Mouse (Mus musculus): ENCODE data around the gene Tiam2. TPM values are rescaled to one million over a fixed set of nuclear protein-coding genes. Genes with fewer than 3 reads are reported as not detected.

Gene Tiam2
- total and polyA plus RNA-seq, 3 experiments: 0.42 to 1.9 TPM; not detected in 1

GRCm38 (mm10) chr17:3499468-3499867 is 173.1 kb downstream of the Tiam2 start:
- Histone ChIP-seq H3K9me3 (replicated peaks; ENCODE audit: insufficient read depth, low read length) (no peaks in the 10 kb centered on the region), H3K9ac (ENCODE audit: control insufficient read depth, low read depth, low read length, poor library complexity, severe bottlenecking) (no peak overlapping the region), H3K27me3 (ENCODE audit: control insufficient read depth in 1 of 2, insufficient read depth in 2 of 2, low read length in 2 of 2) (no peaks in the 10 kb centered on the region), H3K4me1 (ENCODE audit: control insufficient read depth in 1 of 2, insufficient read depth in 2 of 2, low read length in 2 of 2) (0 out of 4 replicates have a peak, but pooled peaks cover 0 to 2% of the 10 kb centered on the region in 2 experiments), H3K36me3 (ENCODE audit: control insufficient read depth in 1 of 2, insufficient read depth in 2 of 2, low read length in 2 of 2) (no peaks in the 10 kb centered on the region), H3K79me2 (ENCODE audit: control insufficient read depth, insufficient read depth, low read length, poor library complexity) (no peaks in the 10 kb centered on the region), H3K4me3 (ENCODE audit: control insufficient read depth in 1 of 2, insufficient read depth in 1 of 2, low read depth in 2 of 2, low read length in 2 of 2) (no peak overlapping the region), H3K27ac (ENCODE audit: control insufficient read depth, low read depth, low read length) (no peak overlapping the region)
- TF ChIP-seq USF2 (IDR thresholded peaks at IDR 0.05; ENCODE audit: borderline replicate concordance in 1 of 2, insufficient read depth in 1 of 2, low read depth in 1 of 2, low read length in 2 of 2) (no peak), NELFE (IDR thresholded peaks at IDR 0.05; ENCODE audit: low read depth, low read length) (no peak), ZMIZ1 (IDR thresholded peaks at IDR 0.05; ENCODE audit: low read depth, low read length) (no peak), UBTF (IDR thresholded peaks at IDR 0.05; ENCODE audit: borderline replicate concordance, insufficient read depth, low read depth, low read length) (no peak), TCF12 (IDR thresholded peaks at IDR 0.05; ENCODE audit: low read depth, low read length) (no peak), HCFC1 (IDR thresholded peaks at IDR 0.05; ENCODE audit: low read depth, low read length) (no peak), ZKSCAN1 (IDR thresholded peaks at IDR 0.05; ENCODE audit: low read depth, low read length) (no peak), ZC3H11A (IDR thresholded peaks at IDR 0.05; ENCODE audit: low read depth, low read length) (no peak), POLR2AphosphoS5 (IDR thresholded peaks at IDR 0.05; ENCODE audit: borderline replicate concordance, low read depth, low read length) (no peak), SIN3A (IDR thresholded peaks at IDR 0.05; ENCODE audit: low read length) (no peak), JUND (IDR thresholded peaks at IDR 0.05; ENCODE audit: low read depth, low read length) (no peak), POLR2A (IDR thresholded peaks at IDR 0.05; ENCODE audit: control insufficient read depth in 1 of 2, insufficient read depth in 1 of 2, low read depth in 1 of 2, low read length in 2 of 2, poor library complexity in 1 of 2) (no peak), MEF2A (IDR thresholded peaks at IDR 0.05; ENCODE audit: extremely low read depth, insufficient replicate concordance, low read depth, low read length, poor library complexity, severe bottlenecking) (no peak)
- DNase-seq (ENCODE audit: low read depth, low spot score): no peak

- no peak for TF ChIP-seq JUND (IDR thresholded peaks at IDR 0.05; ENCODE audit: low read depth, low read length)
- TF ChIP-seq TAL1 (IDR thresholded peaks at IDR 0.05; ENCODE audit: low read length): no peak
- no peak for TF ChIP-seq CHD2 (IDR thresholded peaks at IDR 0.05; ENCODE audit: low read length)
- no peak for TF ChIP-seq GABPA (IDR thresholded peaks at IDR 0.05; ENCODE audit: low read depth, low read length)
- TF ChIP-seq ZNF384 (IDR thresholded peaks at IDR 0.05; ENCODE audit: low read depth, low read length): no peak
- no peak for TF ChIP-seq NELFE (IDR thresholded peaks at IDR 0.05; ENCODE audit: low read depth, low read length)
- TF ChIP-seq NRF1 (IDR thresholded peaks at IDR 0.05; ENCODE audit: insufficient read depth, low read depth, low read length, poor library complexity, severe bottlenecking): no peak
- no peak for TF ChIP-seq USF1 (IDR thresholded peaks at IDR 0.05; ENCODE audit: low read depth, low read length)
- no peak for TF ChIP-seq BHLHE40 (IDR thresholded peaks at IDR 0.05; ENCODE audit: borderline replicate concordance, low read depth, low read length)
- TF ChIP-seq GATA1 (IDR thresholded peaks at IDR 0.05; ENCODE audit: low read depth, low read length): no peak
- no peak for TF ChIP-seq POLR2A (IDR thresholded peaks at IDR 0.05; ENCODE audit: control insufficient read depth in 1 of 2, insufficient read depth in 1 of 2, low read depth in 1 of 2, low read length in 2 of 2, poor library complexity in 1 of 2)
- no peak for TF ChIP-seq EP300 (IDR thresholded peaks at IDR 0.05; ENCODE audit: low read depth in 1 of 2, low read length in 2 of 2)
- no peak for TF ChIP-seq CTCF (IDR thresholded peaks at IDR 0.05 in 2 of 3, conservative IDR thresholded peaks at IDR 0.05 in 1 of 3; ENCODE audit: control insufficient read depth in 1 of 3, insufficient read depth in 1 of 3, low read depth in 2 of 3, low read length in 3 of 3, poor library complexity in 1 of 3, severe bottlenecking in 1 of 3)
- no peak for TF ChIP-seq MYB (IDR thresholded peaks at IDR 0.05; ENCODE audit: low read depth, low read length)
- no peak for TF ChIP-seq MXI1 (IDR thresholded peaks at IDR 0.05; ENCODE audit: low read depth, low read length)
- TF ChIP-seq MEF2A (IDR thresholded peaks at IDR 0.05; ENCODE audit: extremely low read depth, insufficient replicate concordance, low read depth, low read length, poor library complexity, severe bottlenecking): no peak
- no peaks in the 10 kb centered on the region for H3K36me3 ChIP-seq (ENCODE audit: control insufficient read depth in 1 of 2, insufficient read depth in 2 of 2, low read length in 2 of 2)
- no peak for DNase-seq (ENCODE audit: low read depth, low spot score)
These were observed 173.7 kb downstream of the Tiam2 start for GRCm38 (mm10) chr17:3500076-3500475.

More at GRCm38 (mm10) chr17:3500076-3500475, 173.7 kb downstream of the Tiam2 start:
- no peak overlapping the region for H3K9ac ChIP-seq (ENCODE audit: control insufficient read depth, low read depth, low read length, poor library complexity, severe bottlenecking)
- no peak overlapping the region for H3K27ac ChIP-seq (ENCODE audit: control insufficient read depth, low read depth, low read length)
- H3K79me2 ChIP-seq (ENCODE audit: control insufficient read depth, insufficient read depth, low read length, poor library complexity): no peaks in the 10 kb centered on the region
- H3K27me3 ChIP-seq (ENCODE audit: control insufficient read depth in 1 of 2, insufficient read depth in 2 of 2, low read length in 2 of 2): no peaks in the 10 kb centered on the region
- H3K4me1 ChIP-seq (ENCODE audit: control insufficient read depth in 1 of 2, insufficient read depth in 2 of 2, low read length in 2 of 2): 0 out of 4 replicates have a peak, but pooled peaks cover 0 to 2% of the 10 kb centered on the region in 2 experiments
- no peaks in the 10 kb centered on the region for H3K9me3 ChIP-seq (replicated peaks; ENCODE audit: insufficient read depth, low read length)
- no peak overlapping the region for H3K4me3 ChIP-seq (ENCODE audit: control insufficient read depth in 1 of 2, insufficient read depth in 1 of 2, low read depth in 2 of 2, low read length in 2 of 2)

Measured in MEL (cell line).